Mouse (Mus musculus): ENCODE measurements around the gene Slc9a3r1.

Gene Slc9a3r1

GRCm38 (mm10) chr11:115189304-115189703, 26.2 kb downstream of the Slc9a3r1 start:
- DNase-seq (ENCODE audit: low read depth) = no peak

DNA sequence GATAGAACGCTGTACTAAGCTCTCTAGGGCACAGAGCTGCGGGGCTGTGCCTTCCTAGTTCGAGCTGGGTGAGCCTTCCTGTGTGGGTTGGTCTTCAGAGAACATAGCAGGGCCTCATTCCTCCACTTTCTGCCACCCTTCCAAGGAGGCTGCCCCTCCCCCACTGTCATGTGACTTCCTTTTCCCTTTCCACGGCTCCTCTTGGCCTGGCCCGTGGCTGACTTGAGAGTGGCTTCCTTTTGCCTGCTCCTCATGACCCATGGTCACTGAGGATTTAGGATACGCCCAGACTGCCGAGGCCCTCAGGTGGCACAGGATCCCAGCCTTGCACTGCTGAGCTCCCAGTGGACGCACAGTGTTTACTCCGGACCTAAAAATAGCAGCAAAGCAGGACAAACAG, 29.0 kb downstream of the Slc9a3r1 start:
- no peak for DNase-seq (ENCODE audit: low read depth)

DNA sequence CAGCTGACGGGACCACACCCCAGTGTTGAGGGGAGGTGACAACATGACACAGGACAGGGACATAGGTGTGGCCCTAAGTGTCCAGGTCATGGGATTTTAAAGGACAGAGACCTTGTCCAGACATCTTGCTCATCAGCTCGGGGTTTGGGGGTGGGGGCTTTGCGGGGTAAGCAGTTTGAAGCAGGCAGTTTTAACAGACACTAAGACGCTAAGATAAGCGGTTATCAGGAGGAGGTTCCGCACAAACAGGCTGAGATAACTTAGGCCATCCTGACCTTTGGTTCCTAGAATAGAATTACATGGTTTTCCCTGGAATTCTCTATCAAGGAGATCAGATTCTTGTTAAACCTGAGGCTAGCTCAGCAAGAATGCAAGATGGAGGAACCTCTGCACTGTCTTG, 31.6 kb downstream of the Slc9a3r1 start:
- peak; percentile 57 for DNase-seq (ENCODE audit: low read depth)

DNA sequence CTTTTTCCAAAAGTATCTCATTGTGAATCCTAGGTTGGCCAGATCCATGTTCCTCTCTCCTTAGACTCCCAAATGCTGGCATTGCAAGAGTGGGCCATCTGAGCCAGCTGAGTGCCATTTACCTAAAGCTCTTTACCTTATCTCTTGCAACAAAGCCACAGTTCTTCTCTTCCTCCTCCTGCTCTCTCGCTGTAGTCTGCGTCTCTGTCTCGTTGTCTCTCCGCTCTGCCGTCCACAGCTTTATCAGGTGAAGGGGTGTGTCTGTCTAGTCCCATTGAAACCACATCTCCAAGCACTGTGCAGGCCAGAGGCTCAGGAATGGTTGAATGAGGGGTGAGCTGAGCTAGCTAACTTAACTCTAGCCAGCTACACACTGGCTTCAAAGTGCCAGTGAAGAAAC, 32.8 kb downstream of the Slc9a3r1 start:
- DNase-seq (ENCODE audit: low read depth) = no peak

DNA sequence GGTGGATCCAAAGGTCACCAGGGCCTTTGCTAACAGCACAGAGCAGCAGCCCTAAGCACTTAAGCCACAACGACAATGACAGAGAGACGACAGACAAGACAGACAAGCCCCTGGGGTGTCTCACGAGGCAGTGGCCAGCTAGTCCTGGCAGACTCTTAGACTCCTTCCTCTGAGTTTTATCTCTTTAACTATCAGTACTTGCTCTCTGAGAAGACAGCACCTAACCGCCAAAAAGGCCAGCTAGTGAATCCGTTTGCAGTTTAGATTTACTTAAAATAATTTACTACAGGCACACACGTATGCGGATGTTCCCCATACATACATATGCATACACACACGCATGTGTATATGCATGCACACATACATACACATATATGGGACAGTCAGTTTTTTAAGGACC, 34.4 kb downstream of the Slc9a3r1 start:
- no peak for DNase-seq (ENCODE audit: low read depth)

DNA sequence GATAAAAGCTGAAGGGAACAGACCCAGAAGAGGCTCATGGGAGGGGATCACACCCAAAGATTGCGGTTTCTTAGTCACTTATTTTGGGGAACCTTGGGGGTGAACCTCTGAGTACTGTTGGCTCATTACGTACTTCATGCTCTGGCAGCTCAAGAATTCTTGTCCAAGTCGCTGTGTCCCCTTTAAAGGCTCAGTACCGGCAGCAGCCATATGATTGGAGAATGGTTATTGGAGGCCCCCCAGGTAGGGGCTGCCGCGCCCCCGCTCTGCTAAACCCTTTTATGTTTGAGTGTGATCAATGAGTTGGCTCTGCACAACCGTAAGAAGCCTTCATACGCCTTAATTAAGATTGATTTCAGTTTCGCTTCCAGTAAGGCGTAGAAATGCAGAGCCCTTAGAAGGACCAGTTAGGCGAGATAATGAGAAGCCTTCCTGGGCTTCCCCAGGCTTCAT, 35.8 kb downstream of the Slc9a3r1 start:
- no peak for DNase-seq (ENCODE audit: low read depth)

GRCm38 (mm10) chr11:115200520-115200919, 37.4 kb downstream of the Slc9a3r1 start:
- no peak for DNase-seq (ENCODE audit: low read depth)

DNA sequence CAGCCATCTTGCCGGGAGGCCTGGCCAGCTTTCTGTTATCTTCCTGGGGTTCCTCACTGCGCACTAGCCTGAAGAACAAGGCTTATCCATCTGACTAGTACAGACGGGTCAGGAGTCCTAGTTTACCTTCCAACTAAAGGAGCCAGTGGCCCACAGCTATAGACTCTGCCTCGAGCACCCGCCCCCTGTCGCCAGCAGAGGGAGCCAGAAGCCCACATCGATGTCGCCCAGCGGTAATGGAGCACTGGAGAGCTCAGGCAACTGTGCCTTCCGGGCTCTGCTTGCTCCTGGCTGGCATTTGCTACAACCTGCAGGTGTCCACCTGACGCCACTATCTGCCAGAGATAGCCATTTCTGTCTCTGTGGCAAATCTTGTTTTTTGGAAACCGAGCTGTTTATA, 39.2 kb downstream of the Slc9a3r1 start:
- DNase-seq (ENCODE audit: low read depth) = no peak

- DNase-seq (ENCODE audit: low read depth) = no peak
These were observed 39.6 kb downstream of the Slc9a3r1 start for GRCm38 (mm10) chr11:115202756-115203155.

GRCm38 (mm10) chr11:115208126-115208525, 45.0 kb downstream of the Slc9a3r1 start:
- DNase-seq (ENCODE audit: low read depth) = no peak

DNA sequence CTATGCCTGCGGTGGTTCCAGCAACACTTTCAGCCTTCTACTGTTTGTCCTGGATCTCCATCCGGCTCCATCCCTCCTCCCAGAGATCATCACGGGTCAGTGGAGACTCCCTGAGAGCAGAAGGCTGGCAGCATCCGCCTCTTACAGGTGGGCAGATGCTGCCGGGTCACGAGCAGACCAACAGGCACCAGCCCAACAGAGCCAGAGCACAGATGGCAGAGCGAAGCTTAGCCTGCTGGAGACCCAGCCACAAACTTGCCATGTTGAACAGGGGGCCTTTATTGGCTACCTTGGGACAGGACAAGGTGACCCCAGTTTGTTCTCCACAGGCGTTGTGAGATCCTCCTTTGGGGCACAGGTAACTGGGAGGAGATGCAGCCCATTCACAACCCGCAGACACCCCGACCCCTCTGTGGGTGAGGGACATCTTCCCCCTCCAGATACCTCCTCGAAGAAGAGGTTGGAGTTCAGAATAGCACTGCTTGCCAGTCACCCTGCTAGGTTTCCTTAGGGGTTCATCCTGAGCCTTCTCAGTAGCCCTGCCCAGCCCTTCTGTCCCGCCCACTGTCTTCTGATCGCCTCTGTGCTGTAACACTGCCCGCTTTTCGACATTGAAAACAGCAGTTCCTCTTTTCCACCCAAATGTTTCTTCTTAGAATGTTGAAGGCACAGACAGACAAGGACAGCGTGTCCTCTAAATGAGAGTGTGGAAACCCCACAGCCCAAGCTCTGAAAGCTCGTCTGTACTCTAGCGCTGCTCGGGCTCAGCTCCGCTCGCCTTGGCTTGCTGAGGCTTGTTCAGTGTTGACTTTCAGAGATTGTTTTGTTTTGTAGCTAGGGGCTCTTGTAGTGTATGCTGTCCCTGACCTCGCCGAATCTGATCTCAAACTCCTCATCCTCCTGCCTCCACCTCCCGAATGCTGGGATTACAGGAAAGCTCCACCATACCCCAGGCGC, 45.9 kb downstream of the Slc9a3r1 start:
- DNase-seq (ENCODE audit: low read depth) = no peak

- no peak for DNase-seq (ENCODE audit: low read depth)
These were observed 46.8 kb downstream of the Slc9a3r1 start for GRCm38 (mm10) chr11:115209958-115210357.

GRCm38 (mm10) chr11:115212116-115212515, 49.0 kb downstream of the Slc9a3r1 start:
- no peak for DNase-seq (ENCODE audit: low read depth)

GRCm38 (mm10) chr11:115215123-115215522, 52.0 kb downstream of the Slc9a3r1 start:
- no peak for DNase-seq (ENCODE audit: low read depth)

GRCm38 (mm10) chr11:115217439-115218410, 54.6 kb downstream of the Slc9a3r1 start:
- no peak for DNase-seq (ENCODE audit: low read depth)

- no peak for DNase-seq (ENCODE audit: low read depth)
These were observed 56.1 kb downstream of the Slc9a3r1 start for GRCm38 (mm10) chr11:115219263-115219662.

DNA sequence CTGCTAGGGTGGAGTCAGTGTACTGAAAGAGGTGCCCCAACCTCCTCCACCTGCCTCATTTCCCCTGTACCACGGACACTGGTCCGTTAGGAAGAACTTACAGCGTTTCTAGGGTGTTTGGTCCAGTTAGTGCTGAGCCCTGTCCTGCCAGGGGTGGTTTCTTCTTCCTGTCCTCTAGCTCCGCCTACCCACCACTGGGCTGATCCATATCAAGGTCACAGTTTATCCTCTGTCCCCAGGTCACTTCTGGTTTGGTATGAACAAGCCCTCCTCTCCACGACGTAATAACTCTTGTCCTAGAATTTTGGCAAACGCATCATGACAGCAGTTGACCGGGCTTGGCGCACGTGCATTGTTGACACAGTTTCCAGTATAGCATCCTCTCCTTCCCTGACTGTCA, 56.5 kb downstream of the Slc9a3r1 start:
- DNase-seq (ENCODE audit: low read depth) = no peak

DNA sequence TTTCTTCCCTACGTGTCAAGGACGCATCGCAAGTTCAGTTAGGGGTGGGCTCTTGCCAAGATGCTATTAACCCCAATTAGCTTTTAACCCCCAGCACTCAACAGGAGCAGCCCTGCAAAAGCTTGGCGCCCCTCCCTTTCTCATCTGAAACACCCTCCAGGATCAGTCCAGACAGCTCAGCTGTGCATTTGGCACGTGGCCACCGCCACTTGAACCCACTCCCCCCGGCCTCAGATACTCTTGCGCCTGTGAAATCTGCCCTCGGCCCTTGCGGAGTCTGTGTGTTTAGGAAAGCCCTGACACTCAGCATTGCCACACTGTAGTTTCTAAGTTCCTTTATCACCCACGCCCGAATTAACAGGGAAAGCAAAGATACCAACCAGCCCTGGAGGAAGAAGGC, 58.9 kb downstream of the Slc9a3r1 start:
- DNase-seq (ENCODE audit: low read depth) = no peak

DNA sequence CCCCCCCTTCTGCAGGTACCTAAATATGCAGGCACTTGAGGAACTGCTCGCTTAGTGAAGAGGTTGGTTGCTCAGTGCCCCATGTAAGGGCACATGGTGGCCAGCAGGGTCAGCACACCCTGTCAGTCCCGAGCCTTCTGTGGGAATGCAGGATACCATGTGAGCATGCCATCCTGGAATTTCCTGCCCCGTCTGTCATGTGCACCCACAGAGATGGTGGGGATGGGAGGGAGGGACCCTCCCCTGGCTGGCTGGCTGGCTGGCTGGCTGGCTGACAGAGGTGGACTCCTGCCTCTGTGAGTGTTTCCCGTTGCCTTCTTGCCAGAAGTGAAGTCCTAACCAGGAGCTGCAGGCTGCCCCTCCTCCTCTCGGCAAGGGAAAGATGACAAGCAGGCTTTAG, 59.4 kb downstream of the Slc9a3r1 start:
- no peak for DNase-seq (ENCODE audit: low read depth)

- no peak for DNase-seq (ENCODE audit: low read depth)
These were observed 60.3 kb downstream of the Slc9a3r1 start for GRCm38 (mm10) chr11:115223451-115223850.

DNA sequence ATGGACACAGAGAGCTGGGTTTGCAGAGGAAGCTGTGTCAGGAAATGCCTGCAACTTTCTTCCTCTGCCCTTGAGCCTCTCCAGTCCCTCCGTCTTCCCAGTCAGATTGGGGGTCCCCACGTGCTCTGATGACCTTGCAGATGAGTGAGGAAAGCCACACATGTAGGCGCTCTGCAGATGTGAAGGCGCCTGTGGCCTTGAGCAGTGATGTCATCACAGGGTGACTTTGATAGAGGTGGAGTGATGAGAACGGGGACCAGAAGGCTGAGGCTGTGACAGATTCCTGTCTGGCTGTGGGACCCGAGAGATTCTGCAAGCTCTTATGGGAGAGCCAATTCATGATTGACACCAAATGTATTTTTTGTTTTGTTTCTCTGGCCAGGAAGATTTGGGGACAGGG, 60.7 kb downstream of the Slc9a3r1 start:
- no peak for DNase-seq (ENCODE audit: low read depth)

GRCm38 (mm10) chr11:115224889-115225288, 61.7 kb downstream of the Slc9a3r1 start:
- peak; percentile 34 for DNase-seq (ENCODE audit: low read depth)

DNA sequence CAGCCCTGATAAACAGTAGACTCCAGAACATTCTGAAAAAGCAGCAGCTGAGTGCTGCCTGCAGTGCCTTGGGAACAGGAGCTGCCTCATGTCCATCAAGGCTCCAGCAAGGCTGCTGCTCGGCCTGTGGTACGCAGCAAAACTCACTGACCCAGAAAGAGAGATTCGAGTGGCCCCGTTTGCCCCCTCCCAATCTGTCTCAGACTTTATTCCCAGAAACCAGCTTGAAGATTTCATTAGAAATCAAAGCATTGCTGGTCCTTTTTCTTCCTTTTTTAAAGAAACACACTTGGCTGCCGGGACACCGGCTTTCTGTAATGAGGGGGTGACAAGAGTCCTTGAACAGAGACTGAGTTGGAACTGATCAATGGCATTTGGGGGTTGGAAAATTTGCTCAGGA, 62.2 kb downstream of the Slc9a3r1 start:
- no peak for DNase-seq (ENCODE audit: low read depth)
